Mouse (Mus musculus): ENCODE measurements around the gene Dnah1.

GRCm38 (mm10) chr14:31272164-31272563 lies 51.5 kb downstream of the Dnah1 start:
- TF ChIP-seq CTCF (IDR thresholded peaks at IDR 0.05; ENCODE audit: low read depth, low read length) (peak; percentile 74; the same call in 1 of the 2 replicates), POLR2A (IDR thresholded peaks at IDR 0.05; ENCODE audit: borderline replicate concordance, low read depth, low read length) (no peak)
